Mouse (Mus musculus): ENCODE results near the gene Obscn. TPM values are rescaled to one million over a fixed set of nuclear protein-coding genes. Genes with fewer than 3 reads are reported as not detected.

The Obscn gene
- polyA plus RNA-seq, 1 experiment from 2014 or later = 0.31 TPM

DNA sequence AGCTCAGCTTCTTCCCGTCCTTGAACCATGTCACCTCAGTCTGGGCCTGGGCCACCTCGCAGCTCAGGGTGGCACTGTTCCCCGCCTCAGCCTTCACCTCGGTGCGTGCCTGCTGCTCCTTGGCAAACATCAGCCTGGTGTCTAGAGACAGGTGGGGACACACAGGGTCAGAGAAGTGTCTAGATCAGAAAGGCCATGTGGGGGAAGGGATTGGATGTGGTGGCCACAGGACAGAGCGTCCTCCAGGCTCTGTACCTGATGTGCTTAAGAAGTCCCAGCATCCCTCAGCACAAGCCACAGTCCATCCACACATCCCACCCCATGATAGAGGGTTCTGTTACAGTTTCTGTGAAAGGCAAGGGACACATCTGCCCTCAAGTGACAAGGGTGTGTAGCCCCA, 51.0 kb downstream of the Obscn start:
- no peaks in the 10 kb centered on the region for H3K4me1 ChIP-seq (ENCODE audit: insufficient read depth)
- no peak overlapping the region for H3K4me3 ChIP-seq (ENCODE audit: low read depth, low read length)
- H3K36me3 ChIP-seq (replicated peaks; ENCODE audit: insufficient read depth, low read length) = no peaks in the 10 kb centered on the region
- 62% methylated on average over 5 of the region's 6 CpGs for WGBS (ENCODE audit: insufficient replicate concordance)
- TF ChIP-seq CTCF (IDR thresholded peaks at IDR 0.05; ENCODE audit: low read depth) (no peak), EP300 (IDR thresholded peaks at IDR 0.05; ENCODE audit: low read depth) (no peak)
- no peak overlapping the region for H3K9ac ChIP-seq (replicated peaks)
- H3K27ac ChIP-seq (ENCODE audit: low read depth) = no peak overlapping the region
- no peaks in the 10 kb centered on the region for H3K27me3 ChIP-seq (ENCODE audit: insufficient read depth, low read length)
- DNase-seq (no peak), ATAC-seq (no peak)
- H3K9me3 ChIP-seq (ENCODE audit: low read length) = no peaks in the 10 kb centered on the region
- no peak overlapping the region for H3K4me2 ChIP-seq (ENCODE audit: low read depth, low read length)

DNA sequence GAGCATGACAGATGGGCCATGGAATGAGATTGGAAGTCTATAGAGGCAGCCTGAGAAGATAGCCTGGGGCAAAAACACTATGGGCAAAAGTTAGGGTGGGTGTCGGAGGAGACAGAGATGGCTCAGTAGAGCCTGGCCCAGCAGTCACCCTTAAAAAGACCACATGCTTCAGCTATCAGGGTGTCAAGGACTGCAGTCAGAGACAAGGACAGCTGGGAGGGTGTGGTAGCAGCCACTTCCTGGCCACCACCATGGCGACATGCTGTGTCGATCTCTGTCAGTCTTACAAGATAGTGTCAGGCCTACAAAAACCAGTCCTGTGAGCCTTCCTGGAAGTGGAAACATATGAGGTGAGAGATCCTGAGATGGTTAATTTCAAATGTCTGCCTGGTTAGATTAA, 53.1 kb downstream of the Obscn start:
- no peaks in the 10 kb centered on the region for H3K9me3 ChIP-seq (ENCODE audit: low read length)
- ATAC-seq (no peak), DNase-seq (no peak)
- 50% methylated on average over 3 of the region's 3 CpGs for WGBS (ENCODE audit: insufficient replicate concordance)
- no peaks in the 10 kb centered on the region for H3K27me3 ChIP-seq (ENCODE audit: insufficient read depth, low read length)
- H3K36me3 ChIP-seq (replicated peaks; ENCODE audit: insufficient read depth, low read length) = no peaks in the 10 kb centered on the region
- TF ChIP-seq CTCF (IDR thresholded peaks at IDR 0.05; ENCODE audit: low read depth) = no peak
- no peak for TF ChIP-seq EP300 (IDR thresholded peaks at IDR 0.05; ENCODE audit: low read depth)
- H3K4me3 ChIP-seq (ENCODE audit: low read depth, low read length) = no peak overlapping the region
- no peaks in the 10 kb centered on the region for H3K4me1 ChIP-seq (ENCODE audit: insufficient read depth)
- no peak overlapping the region for H3K9ac ChIP-seq (replicated peaks)
- no peak overlapping the region for H3K27ac ChIP-seq (ENCODE audit: low read depth)
- no peak overlapping the region for H3K4me2 ChIP-seq (ENCODE audit: low read depth, low read length)

DNA sequence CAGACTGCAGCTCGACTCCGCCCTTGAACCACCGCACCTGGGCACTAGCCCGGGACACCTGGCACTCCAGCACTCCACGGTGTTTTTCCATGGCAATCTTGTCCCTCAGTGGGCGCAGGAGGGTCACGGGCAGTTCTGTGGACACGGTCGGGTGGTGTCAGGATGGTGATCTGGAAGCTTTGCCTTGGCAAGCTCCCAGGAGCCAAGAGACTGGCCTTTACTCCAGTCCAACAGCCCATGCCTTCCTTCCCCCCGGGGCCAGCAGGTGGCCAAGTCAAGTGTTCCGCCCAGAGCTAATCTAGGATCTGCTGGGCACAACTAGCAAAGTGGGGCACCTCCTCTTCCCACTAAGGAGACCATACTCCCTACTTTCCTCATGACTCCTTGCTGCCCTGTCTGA, 57.9 kb downstream of the Obscn start:
- no peak for TF ChIP-seq CTCF (IDR thresholded peaks at IDR 0.05; ENCODE audit: low read depth)
- TF ChIP-seq EP300 (IDR thresholded peaks at IDR 0.05; ENCODE audit: low read depth) = no peak
- no peaks in the 10 kb centered on the region for H3K4me1 ChIP-seq (ENCODE audit: insufficient read depth)
- H3K4me3 ChIP-seq (ENCODE audit: low read depth, low read length) = no peak overlapping the region
- H3K27ac ChIP-seq (ENCODE audit: low read depth) = no peak overlapping the region
- no peak overlapping the region for H3K9ac ChIP-seq (replicated peaks)
- 85% methylated on average over 11 of the region's 11 CpGs for WGBS (ENCODE audit: insufficient replicate concordance)
- no peaks in the 10 kb centered on the region for H3K36me3 ChIP-seq (replicated peaks; ENCODE audit: insufficient read depth, low read length)
- DNase-seq (no peak), ATAC-seq (no peak)
- H3K27me3 ChIP-seq (ENCODE audit: insufficient read depth, low read length) = no peaks in the 10 kb centered on the region
- H3K4me2 ChIP-seq (ENCODE audit: low read depth, low read length) = no peak overlapping the region
- H3K9me3 ChIP-seq (ENCODE audit: low read length) = no peaks in the 10 kb centered on the region

DNA sequence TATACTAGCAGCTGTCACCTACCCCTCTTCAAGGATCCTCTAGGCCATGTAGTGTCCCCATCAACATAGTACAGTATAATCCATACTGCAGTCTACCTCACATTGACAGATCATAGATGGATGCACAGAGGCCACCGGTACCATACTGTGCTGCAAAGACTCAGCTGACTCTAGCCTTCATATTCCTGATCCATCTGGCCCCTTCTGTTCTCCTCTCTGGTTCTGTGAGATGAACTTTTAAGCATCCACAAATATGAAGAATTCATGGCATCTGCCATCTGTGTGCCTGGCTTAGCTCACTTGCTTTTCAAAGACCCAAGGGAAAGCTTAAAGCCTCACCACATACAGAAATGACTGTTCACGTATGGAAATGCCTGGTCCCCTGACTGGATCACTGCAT, 65.9 kb downstream of the Obscn start:
- 82% methylated on average over 2 of the region's 2 CpGs for WGBS (ENCODE audit: insufficient replicate concordance)

DNA sequence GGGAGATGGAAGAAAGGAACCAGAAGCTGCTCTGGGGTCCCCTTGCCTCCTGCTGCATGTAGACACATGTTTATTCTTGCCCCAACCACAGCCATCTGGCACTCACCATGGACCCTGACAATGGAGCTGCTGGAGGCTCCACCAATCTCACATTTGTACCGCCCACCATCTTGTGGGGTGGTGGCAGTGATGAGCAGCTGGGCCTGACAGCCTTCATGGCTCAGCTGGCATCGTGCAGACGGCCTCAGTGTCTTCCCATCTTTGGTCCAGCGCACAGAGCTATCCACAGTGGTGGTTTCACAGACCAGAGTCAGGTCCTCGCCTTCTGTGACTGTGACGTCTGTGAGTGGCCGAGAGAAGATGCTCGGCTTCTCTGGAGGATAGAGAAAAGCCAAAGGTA, 67.3 kb downstream of the Obscn start:
- Histone ChIP-seq H3K9me3 (ENCODE audit: low read length) (no peaks in the 10 kb centered on the region), H3K36me3 (replicated peaks; ENCODE audit: insufficient read depth, low read length) (no peaks in the 10 kb centered on the region), H3K27me3 (ENCODE audit: insufficient read depth, low read length) (peaks cover 6% of the 10 kb centered on the region; the same call in 1 of the 2 replicates), H3K4me2 (ENCODE audit: low read depth, low read length) (no peak overlapping the region), H3K27ac (ENCODE audit: low read depth) (no peak overlapping the region), H3K9ac (replicated peaks) (no peak overlapping the region), H3K4me3 (ENCODE audit: low read depth, low read length) (no peak overlapping the region), H3K4me1 (ENCODE audit: insufficient read depth) (no peaks in the 10 kb centered on the region)
- whole genome bisulfite sequencing (ENCODE audit: insufficient replicate concordance) = 76% methylated on average over 8 of the region's 8 CpGs
- TF ChIP-seq CTCF (IDR thresholded peaks at IDR 0.05; ENCODE audit: low read depth) (no peak), EP300 (IDR thresholded peaks at IDR 0.05; ENCODE audit: low read depth) (no peak)
- ATAC-seq (no peak), DNase-seq (no peak)

More for the DNA sequence above, 65.9 kb downstream of the Obscn start:
- no peaks in the 10 kb centered on the region for H3K4me1 ChIP-seq (ENCODE audit: insufficient read depth)
- H3K4me3 ChIP-seq (ENCODE audit: low read depth, low read length) = no peak overlapping the region
- H3K27me3 ChIP-seq (ENCODE audit: insufficient read depth, low read length) = peaks cover 3% of the 10 kb centered on the region; the same call in 1 of the 2 replicates
- no peaks in the 10 kb centered on the region for H3K9me3 ChIP-seq (ENCODE audit: low read length)
- H3K9ac ChIP-seq (replicated peaks) = no peak overlapping the region
- DNase-seq (no peak), ATAC-seq (no peak)
- H3K36me3 ChIP-seq (replicated peaks; ENCODE audit: insufficient read depth, low read length) = no peaks in the 10 kb centered on the region
- H3K4me2 ChIP-seq (ENCODE audit: low read depth, low read length) = no peak overlapping the region
- H3K27ac ChIP-seq (ENCODE audit: low read depth) = no peak overlapping the region
- no peak for TF ChIP-seq CTCF (IDR thresholded peaks at IDR 0.05; ENCODE audit: low read depth)
- TF ChIP-seq EP300 (IDR thresholded peaks at IDR 0.05; ENCODE audit: low read depth) = no peak

DNA sequence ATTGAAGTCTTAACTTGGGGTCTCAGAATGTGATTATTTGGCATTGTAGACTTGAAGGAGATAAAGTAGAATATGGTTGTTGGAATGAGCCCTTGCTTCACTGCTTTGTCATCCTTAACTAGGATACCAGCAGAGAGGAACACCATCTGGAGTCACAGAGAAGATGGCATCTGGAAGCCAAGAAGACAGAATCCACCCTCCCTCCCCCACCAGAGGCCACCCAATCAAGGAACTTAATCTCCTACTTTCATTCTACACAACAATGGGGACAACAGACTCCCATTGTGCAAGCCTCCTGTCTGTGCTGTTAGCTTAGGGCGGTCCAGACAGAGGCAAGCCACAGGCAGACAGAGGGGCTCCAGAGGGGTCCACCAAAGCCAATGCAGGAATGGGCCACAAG, 67.8 kb downstream of the Obscn start:
- H3K9ac ChIP-seq (replicated peaks) = no peak overlapping the region
- H3K9me3 ChIP-seq (ENCODE audit: low read length) = no peaks in the 10 kb centered on the region
- H3K36me3 ChIP-seq (replicated peaks; ENCODE audit: insufficient read depth, low read length) = no peaks in the 10 kb centered on the region
- H3K27ac ChIP-seq (ENCODE audit: low read depth) = no peak overlapping the region
- no peaks in the 10 kb centered on the region for H3K4me1 ChIP-seq (ENCODE audit: insufficient read depth)
- 67% methylated on average over 1 of the region's 1 CpGs for WGBS (ENCODE audit: insufficient replicate concordance)
- DNase-seq (no peak), ATAC-seq (no peak)
- H3K4me2 ChIP-seq (ENCODE audit: low read depth, low read length) = no peak overlapping the region
- peaks cover 6% of the 10 kb centered on the region; the same call in 1 of the 2 replicates for H3K27me3 ChIP-seq (ENCODE audit: insufficient read depth, low read length)
- no peak for TF ChIP-seq EP300 (IDR thresholded peaks at IDR 0.05; ENCODE audit: low read depth)
- TF ChIP-seq CTCF (IDR thresholded peaks at IDR 0.05; ENCODE audit: low read depth) = no peak
- no peak overlapping the region for H3K4me3 ChIP-seq (ENCODE audit: low read depth, low read length)

DNA sequence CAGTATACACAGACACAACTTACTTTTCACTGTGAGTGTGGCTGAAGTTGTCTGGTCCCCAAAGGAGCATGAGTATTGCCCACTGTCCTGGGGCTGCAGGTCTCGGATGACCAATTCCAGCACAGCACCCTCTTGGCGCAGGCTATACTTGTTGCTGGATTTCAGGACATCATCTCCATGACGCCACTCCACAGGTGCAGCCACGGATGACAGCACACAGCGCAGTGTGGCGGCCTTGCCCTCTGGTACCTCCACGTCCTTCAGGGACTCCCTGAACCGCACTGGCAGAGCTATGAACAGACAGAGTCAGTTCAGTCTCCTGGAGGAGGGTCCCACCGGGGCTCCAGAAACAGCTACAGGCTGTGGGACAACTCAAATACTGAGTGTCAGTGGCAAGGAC, 68.3 kb downstream of the Obscn start:
- TF ChIP-seq CTCF (IDR thresholded peaks at IDR 0.05; ENCODE audit: low read depth) (no peak), EP300 (IDR thresholded peaks at IDR 0.05; ENCODE audit: low read depth) (no peak)
- 79% methylated on average over 9 of the region's 9 CpGs for WGBS (ENCODE audit: insufficient replicate concordance)

More for the DNA sequence above, 68.3 kb downstream of the Obscn start:
- Histone ChIP-seq H3K9me3 (ENCODE audit: low read length) (no peaks in the 10 kb centered on the region), H3K4me2 (ENCODE audit: low read depth, low read length) (no peak overlapping the region), H3K4me3 (ENCODE audit: low read depth, low read length) (no peak overlapping the region), H3K9ac (replicated peaks) (no peak overlapping the region), H3K36me3 (replicated peaks; ENCODE audit: insufficient read depth, low read length) (no peaks in the 10 kb centered on the region), H3K4me1 (ENCODE audit: insufficient read depth) (no peaks in the 10 kb centered on the region), H3K27ac (ENCODE audit: low read depth) (no peak overlapping the region), H3K27me3 (ENCODE audit: insufficient read depth, low read length) (peaks cover 6% of the 10 kb centered on the region; the same call in 1 of the 2 replicates)
- ATAC-seq (no peak), DNase-seq (no peak)

Measured in liver, postnatal 0 days (tissue).